Mouse (Mus musculus) lung, embryonic 15.5 days (tissue): ENCODE results near the gene Lzic. TPM values are rescaled to one million over a fixed set of nuclear protein-coding genes. Genes with fewer than 3 reads are reported as not detected.

Experiments
- ATAC-seq: fragments of 200-750 bp; cut with Nextera tagmentation; 2 replicates; pipeline ENCODE4 v1.8.0; 2017; ENCODE audit warnings: moderate number of reproducible peaks, borderline replicate concordance; ENCODE audit not compliant: low FRiP score, low TSS enrichment; ENCODE audit errors: extremely low read depth
- H3K27ac ChIP-seq: fragments of 300-500 bp; sonication (generic); 2 replicates; pipeline ENCODE4 v1.5.1; 2015; ENCODE audit warnings: moderate library complexity, mild to moderate bottlenecking, inconsistent platforms
- H3K27me3 ChIP-seq: fragments of 300-500 bp; sonication (generic); 2 replicates; pipeline ENCODE4 v1.6.1; 2015; ENCODE audit warnings: inconsistent platforms
- H3K36me3 ChIP-seq: fragments of 300-500 bp; sonication (generic); 2 replicates; pipeline ENCODE4 v1.6.1; 2015; ENCODE audit warnings: inconsistent platforms
- H3K4me1 ChIP-seq: fragments of 300-500 bp; sonication (generic); 2 replicates; pipeline ENCODE4 v1.6.1; 2015; ENCODE audit warnings: inconsistent platforms
- H3K4me2 ChIP-seq: fragments of 300-500 bp; sonication (generic); 2 replicates; pipeline ENCODE4 v1.6.1; 2015; ENCODE audit warnings: inconsistent platforms, mild to moderate bottlenecking, moderate library complexity
- H3K4me3 ChIP-seq: fragments of 300-500 bp; sonication (generic); 2 replicates; pipeline ENCODE4 v1.5.1; 2015; ENCODE audit warnings: mild to moderate bottlenecking, inconsistent platforms
- H3K9ac ChIP-seq: fragments of 300-500 bp; sonication (generic); 2 replicates; pipeline ENCODE4 v1.6.1; 2015; ENCODE audit warnings: inconsistent platforms
- H3K9me3 ChIP-seq: fragments of 300-500 bp; sonication (generic); 2 replicates; pipeline ENCODE4 v1.6.1; 2016; ENCODE audit warnings: inconsistent platforms
- WGBS: fragments of 180-500 bp; shearing (Covaris S2); methylation state at CpG from one replicate; pipeline ENCODE4 v1.1.7; 2015; 5-methylcytosine and 5-hydroxymethylcytosine counted together
- polyA plus RNA-seq: library from polyadenylated mRNA; unstranded; fragments of >200 nt; fragmentation: Nextera tagmentation; extraction: Ambion mirVana; gene quantifications from 2 replicates; pipeline ENCODE4 v1.2.1, GENCODE M21; 2015

Gene Lzic
- polyA plus RNA-seq, 1 experiment from 2014 or later = 47.4 TPM

GRCm38 (mm10) chr4:149512072-149512471 lies 27.0 kb downstream of the Lzic start:
- Histone ChIP-seq H3K9ac (no peak overlapping the region), H3K9me3 (no peaks in the 10 kb centered on the region), H3K27ac (peak overlapping the region; percentile 66), H3K4me2 (no peak overlapping the region), H3K4me3 (no peak overlapping the region), H3K4me1 (peaks cover 16% of the 10 kb centered on the region), H3K36me3 (no peaks in the 10 kb centered on the region), H3K27me3 (no peaks in the 10 kb centered on the region)
- no peak for ATAC-seq
- WGBS = 43% methylated on average over 7 of the region's 7 CpGs

GRCm38 (mm10) chr4:149515706-149516105 lies 30.7 kb downstream of the Lzic start:
- no peaks in the 10 kb centered on the region for H3K27me3 ChIP-seq
- H3K4me1 ChIP-seq = peaks cover 27% of the 10 kb centered on the region
- H3K27ac ChIP-seq = no peak overlapping the region
- H3K9ac ChIP-seq = no peak overlapping the region
- H3K4me3 ChIP-seq = no peak overlapping the region
- no peaks in the 10 kb centered on the region for H3K36me3 ChIP-seq
- ATAC-seq = no peak
- 93% methylated on average over 5 of the region's 5 CpGs for WGBS
- no peak overlapping the region for H3K4me2 ChIP-seq
- H3K9me3 ChIP-seq = no peaks in the 10 kb centered on the region

- Histone ChIP-seq H3K4me3 (peak within 1 kb of the TSS; percentile 64), H3K4me2 (peak within 1 kb of the TSS; percentile 91), H3K9ac (peak within 1 kb of the TSS; percentile 66), H3K4me1 (peaks cover 11% of the 10 kb centered on the region), H3K27ac (peak within 1 kb of the TSS; percentile 52), H3K36me3 (no peaks in the 10 kb centered on the region), H3K27me3 (no peaks in the 10 kb centered on the region), H3K9me3 (no peaks in the 10 kb centered on the region)
- 2% methylated on average over 28 of the region's 46 CpGs for WGBS
- peak; percentile 99 for ATAC-seq
These were observed 32.9 kb downstream of the Lzic start, which contains the start of gene Ctnnbip1 for GRCm38 (mm10) chr4:149517868-149518340. TSS of gene Ctnnbip1 (plus strand) at chr4:149518236.

- Histone ChIP-seq H3K9me3 (no peaks in the 10 kb centered on the region), H3K9ac (peak overlapping the region; percentile 66), H3K4me2 (peak overlapping the region; percentile 91), H3K36me3 (no peaks in the 10 kb centered on the region), H3K4me1 (peaks cover 11% of the 10 kb centered on the region), H3K27me3 (no peaks in the 10 kb centered on the region), H3K27ac (peak overlapping the region; percentile 52), H3K4me3 (peak overlapping the region; percentile 64)
- 0 out of 2 replicates have a peak, but pooled peaks have one; percentile 12 for ATAC-seq
- 3% methylated on average over 34 of the region's 52 CpGs for WGBS
These were observed 33.6 kb downstream of the Lzic start for GRCm38 (mm10) chr4:149518351-149519220.

GRCm38 (mm10) chr4:149521258-149521657 lies 36.2 kb downstream of the Lzic start:
- H3K9ac ChIP-seq = no peak overlapping the region
- no peaks in the 10 kb centered on the region for H3K36me3 ChIP-seq
- 62% methylated on average over 10 of the region's 10 CpGs for WGBS
- ATAC-seq = no peak
- no peak overlapping the region for H3K4me3 ChIP-seq
- no peak overlapping the region for H3K27ac ChIP-seq
- no peak overlapping the region for H3K4me2 ChIP-seq
- H3K4me1 ChIP-seq = peaks cover 19% of the 10 kb centered on the region
- H3K27me3 ChIP-seq = no peaks in the 10 kb centered on the region
- H3K9me3 ChIP-seq = no peaks in the 10 kb centered on the region

GRCm38 (mm10) chr4:149523961-149524360 lies 38.9 kb downstream of the Lzic start:
- H3K27ac ChIP-seq = no peak overlapping the region
- 85% methylated on average over 6 of the region's 6 CpGs for WGBS
- peaks cover 26% of the 10 kb centered on the region for H3K4me1 ChIP-seq
- no peaks in the 10 kb centered on the region for H3K27me3 ChIP-seq
- no peak overlapping the region for H3K4me3 ChIP-seq
- H3K9me3 ChIP-seq = no peaks in the 10 kb centered on the region
- no peak overlapping the region for H3K9ac ChIP-seq
- ATAC-seq = no peak
- H3K4me2 ChIP-seq = no peak overlapping the region
- no peaks in the 10 kb centered on the region for H3K36me3 ChIP-seq

GRCm38 (mm10) chr4:149525170-149525569 lies 40.1 kb downstream of the Lzic start:
- no peak overlapping the region for H3K27ac ChIP-seq
- H3K9me3 ChIP-seq = no peaks in the 10 kb centered on the region
- no peak overlapping the region for H3K4me2 ChIP-seq
- no peak overlapping the region for H3K9ac ChIP-seq
- H3K4me1 ChIP-seq = peaks cover 20% of the 10 kb centered on the region
- H3K36me3 ChIP-seq = no peaks in the 10 kb centered on the region
- no peak for ATAC-seq
- 85% methylated on average over 4 of the region's 4 CpGs for WGBS
- no peak overlapping the region for H3K4me3 ChIP-seq
- H3K27me3 ChIP-seq = no peaks in the 10 kb centered on the region

- Histone ChIP-seq H3K9me3 (no peaks in the 10 kb centered on the region), H3K9ac (no peak overlapping the region), H3K4me3 (no peak overlapping the region), H3K27me3 (no peaks in the 10 kb centered on the region), H3K27ac (no peak overlapping the region), H3K4me2 (no peak overlapping the region), H3K36me3 (no peaks in the 10 kb centered on the region), H3K4me1 (peaks cover 20% of the 10 kb centered on the region)
- no peak for ATAC-seq
- 67% methylated on average over 6 of the region's 6 CpGs for whole genome bisulfite sequencing
These were observed 40.8 kb downstream of the Lzic start for GRCm38 (mm10) chr4:149525811-149526210.

GRCm38 (mm10) chr4:149526330-149526729 lies 41.3 kb downstream of the Lzic start:
- Histone ChIP-seq H3K4me1 (peaks cover 20% of the 10 kb centered on the region), H3K36me3 (no peaks in the 10 kb centered on the region), H3K4me2 (no peak overlapping the region), H3K9ac (no peak overlapping the region), H3K9me3 (no peaks in the 10 kb centered on the region), H3K4me3 (no peak overlapping the region), H3K27me3 (no peaks in the 10 kb centered on the region), H3K27ac (no peak overlapping the region)
- peak; percentile 30; the same call in 1 of the 2 replicates for ATAC-seq
- 30% methylated on average over 7 of the region's 7 CpGs for WGBS

GRCm38 (mm10) chr4:149527621-149528354 lies 42.8 kb downstream of the Lzic start:
- Histone ChIP-seq H3K27ac (peak overlapping the region; percentile 15; the same call in 1 of the 2 replicates), H3K36me3 (no peaks in the 10 kb centered on the region), H3K4me3 (no peak overlapping the region), H3K27me3 (no peaks in the 10 kb centered on the region), H3K9me3 (no peaks in the 10 kb centered on the region), H3K4me1 (peaks cover 20% of the 10 kb centered on the region), H3K4me2 (no peak overlapping the region), H3K9ac (no peak overlapping the region)
- no peak; the same call in 1 of the 2 replicates for ATAC-seq
- 64% methylated on average over 15 of the region's 15 CpGs for WGBS

GRCm38 (mm10) chr4:149529691-149530090 lies 44.7 kb downstream of the Lzic start:
- H3K27me3 ChIP-seq = no peaks in the 10 kb centered on the region
- no peak overlapping the region for H3K4me3 ChIP-seq
- H3K27ac ChIP-seq = no peak overlapping the region
- no peak overlapping the region for H3K9ac ChIP-seq
- H3K9me3 ChIP-seq = no peaks in the 10 kb centered on the region
- WGBS = 50% methylated on average over 6 of the region's 6 CpGs
- H3K36me3 ChIP-seq = no peaks in the 10 kb centered on the region
- peaks cover 20% of the 10 kb centered on the region for H3K4me1 ChIP-seq
- no peak overlapping the region for H3K4me2 ChIP-seq
- ATAC-seq = no peak

GRCm38 (mm10) chr4:149539441-149539840 lies 54.4 kb downstream of the Lzic start:
- no peaks in the 10 kb centered on the region for H3K27me3 ChIP-seq
- peak; percentile 27; the same call in 1 of the 2 replicates for ATAC-seq
- H3K4me1 ChIP-seq = no peaks in the 10 kb centered on the region
- no peaks in the 10 kb centered on the region for H3K36me3 ChIP-seq
- H3K4me3 ChIP-seq = no peak overlapping the region
- no peak overlapping the region for H3K27ac ChIP-seq
- 45% methylated on average over 8 of the region's 8 CpGs for WGBS
- no peak overlapping the region for H3K4me2 ChIP-seq
- H3K9ac ChIP-seq = no peak overlapping the region
- no peaks in the 10 kb centered on the region for H3K9me3 ChIP-seq
